Mouse (Mus musculus): ENCODE results near the gene Nav2.

Gene Nav2

DNA sequence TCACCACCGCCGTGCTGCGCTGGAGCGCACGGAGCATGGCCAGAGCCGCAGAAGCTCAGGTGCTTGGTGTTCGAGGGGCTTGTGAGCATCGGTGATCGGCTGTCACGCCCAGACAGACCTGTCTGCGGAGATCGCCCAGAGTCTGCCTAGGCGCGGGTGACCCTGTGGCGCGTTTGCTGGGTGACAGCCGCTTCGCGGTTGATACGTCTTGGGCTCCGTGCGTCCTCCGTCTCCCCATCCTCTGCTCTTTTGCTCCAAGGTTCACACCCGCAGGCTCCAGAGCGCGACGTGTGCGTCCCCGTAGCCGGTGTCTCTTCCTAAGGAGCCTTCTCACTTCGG is 337.7 kb downstream of the Nav2 start:
- in situ Hi-C loops (cut with MseI, MboI): no loop called here

DNA sequence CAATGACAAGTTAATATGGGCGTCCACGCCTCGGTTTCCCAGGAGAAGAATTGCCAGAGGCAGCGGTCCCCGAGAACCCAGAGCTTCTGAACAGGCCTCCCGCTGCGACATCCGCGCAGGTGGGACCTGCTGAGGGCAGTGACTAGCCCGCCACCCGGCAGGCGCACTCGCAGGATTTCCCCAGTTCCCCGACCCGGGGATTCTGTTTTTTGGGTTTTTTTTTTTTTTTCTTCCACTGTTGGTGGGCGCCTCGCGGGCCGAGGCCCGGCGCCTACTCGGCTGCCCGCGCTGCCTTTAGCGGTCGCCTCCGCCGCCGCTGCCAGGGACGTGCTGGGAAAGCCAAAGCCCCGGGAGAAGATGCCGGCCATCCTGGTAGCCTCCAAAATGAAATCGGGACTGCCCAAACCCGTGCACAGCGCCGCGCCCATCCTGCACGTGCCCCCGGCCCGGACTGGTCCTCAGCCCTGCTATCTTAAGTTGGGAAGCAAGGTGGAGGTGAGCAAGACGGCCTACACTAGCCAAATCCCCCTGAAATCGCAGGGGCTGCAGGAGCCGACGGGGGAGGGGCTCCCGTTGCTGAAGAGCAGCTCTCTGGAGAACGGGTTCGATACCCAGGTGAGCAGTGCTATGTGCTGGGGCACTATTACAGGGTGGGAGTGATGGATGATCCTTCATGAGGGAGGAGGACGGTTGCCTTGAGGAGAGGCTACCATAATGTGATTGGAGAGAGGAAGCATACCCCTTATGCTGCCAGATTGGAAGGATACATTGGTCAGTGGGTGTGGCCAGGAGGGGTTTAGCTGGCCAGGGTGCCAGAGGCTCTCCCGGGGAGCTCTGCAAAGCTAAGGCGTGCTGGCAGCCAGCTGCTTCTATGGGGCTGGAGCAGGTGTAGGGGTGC is 338.3 kb downstream of the Nav2 start:
- in situ Hi-C loops (cut with MseI, MboI): no loop called here

DNA sequence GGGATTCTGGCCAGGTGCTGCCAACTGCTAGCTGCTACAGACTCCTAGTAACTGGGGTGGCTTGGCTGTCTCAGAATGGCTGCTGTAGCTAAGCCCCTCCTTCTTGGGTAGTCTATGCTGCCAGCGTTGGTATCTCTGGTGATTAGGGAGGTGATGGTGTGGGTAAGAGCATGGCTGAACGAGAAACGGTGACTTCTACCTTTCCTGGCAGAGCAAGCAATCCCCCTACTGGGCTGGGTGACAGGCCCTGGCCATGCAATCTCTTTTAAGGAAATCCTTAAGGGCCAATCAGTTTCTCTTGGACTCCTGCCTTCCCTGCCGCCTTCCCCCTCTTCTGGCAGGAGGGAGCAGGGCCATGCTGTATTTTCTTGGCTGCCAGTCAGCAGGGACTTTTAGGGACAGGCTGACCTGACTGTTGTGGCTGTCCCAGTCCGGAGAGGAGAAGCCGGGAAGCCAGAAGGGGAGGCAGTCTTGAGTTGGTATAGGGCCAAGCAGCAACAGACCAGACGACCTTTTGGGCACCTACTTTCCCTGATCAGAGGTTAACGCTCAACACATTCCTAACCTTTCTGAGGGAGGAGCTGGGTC is 339.3 kb downstream of the Nav2 start:
- in situ Hi-C loops (cut with MseI, MboI): no loop called here

DNA sequence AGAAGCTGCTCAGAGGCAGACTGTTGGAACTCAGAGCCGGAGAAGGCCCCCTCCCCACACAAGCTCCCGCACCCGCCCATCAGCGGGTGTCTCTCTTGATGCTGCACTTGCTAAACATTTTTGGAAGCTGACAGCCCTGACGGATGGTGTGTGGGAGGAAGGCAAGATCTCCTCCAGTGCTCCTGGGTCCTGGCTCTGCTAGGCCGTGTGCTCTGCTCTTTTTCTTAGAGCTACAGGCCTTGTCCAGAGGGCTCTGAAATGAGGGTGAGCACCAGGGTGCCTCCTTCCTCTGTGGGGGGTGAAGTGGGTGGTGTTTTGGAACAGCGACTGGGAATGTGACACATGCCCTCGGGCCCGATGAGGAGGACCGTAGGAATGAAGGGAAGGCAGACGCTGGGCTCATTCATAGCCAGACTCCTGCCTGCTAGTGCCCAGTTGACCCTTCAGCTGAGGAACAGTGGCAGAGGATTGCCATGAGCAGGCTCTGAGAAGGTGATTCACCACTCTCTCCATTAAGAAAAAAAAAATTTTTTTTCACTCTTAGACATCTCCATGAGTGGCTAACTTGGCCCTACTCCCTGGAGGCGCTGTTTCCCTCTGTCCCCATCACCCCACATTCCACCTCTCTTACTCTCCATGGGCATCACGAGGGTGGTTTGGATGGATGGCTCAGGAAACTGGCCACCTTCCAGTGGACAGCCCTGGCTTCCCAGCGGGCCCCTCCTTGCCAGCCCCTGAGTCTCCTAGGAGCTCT is 340.0 kb downstream of the Nav2 start:
- in situ Hi-C loops (cut with MseI, MboI): no loop called here

DNA sequence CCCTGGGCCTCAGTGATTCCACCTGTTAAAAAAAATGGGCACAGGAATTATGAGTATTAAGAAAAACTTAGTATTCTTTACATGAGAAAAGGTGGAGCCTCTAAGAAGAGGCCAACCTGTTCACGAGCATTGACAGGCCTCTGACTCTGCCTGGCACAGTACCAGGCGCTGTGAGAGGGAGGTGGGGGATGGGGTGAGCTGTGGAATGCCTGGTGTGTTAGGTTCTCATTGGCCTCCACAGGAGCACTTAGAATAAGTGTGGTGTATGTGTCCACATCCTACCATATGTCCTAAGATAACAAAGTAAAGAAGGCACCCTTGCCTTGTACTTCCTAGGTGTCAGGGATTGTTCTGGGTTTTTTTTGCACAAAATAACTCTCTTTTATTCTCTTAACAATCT is 340.9 kb downstream of the Nav2 start:
- in situ Hi-C loops (cut with MseI, MboI): no loop called here

DNA sequence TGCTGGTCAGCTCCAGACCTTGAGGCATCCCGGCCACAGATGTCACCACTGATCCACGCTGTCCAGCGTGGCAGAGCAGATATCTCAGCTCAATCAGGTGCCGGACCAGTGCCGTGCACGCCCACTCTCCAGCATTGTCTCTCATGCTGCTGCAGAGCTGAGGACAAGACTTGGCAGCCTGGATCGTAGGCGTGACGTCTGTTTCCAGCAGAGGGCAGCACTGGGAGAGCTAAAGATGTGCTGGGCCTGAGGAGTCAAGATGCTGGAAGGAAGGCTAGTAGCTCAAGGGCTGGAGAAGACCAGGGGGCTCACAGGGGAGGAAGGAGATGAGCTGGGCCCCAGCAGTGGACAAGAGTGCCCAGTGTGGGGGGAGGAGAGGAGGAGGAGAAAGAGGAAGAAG is 341.5 kb downstream of the Nav2 start:
- in situ Hi-C loops (cut with MseI, MboI): loop anchor here (10.0 kb wide), 2 partner anchors 125 to 175 kb away; no protein-coding TSS in a partner anchor

DNA sequence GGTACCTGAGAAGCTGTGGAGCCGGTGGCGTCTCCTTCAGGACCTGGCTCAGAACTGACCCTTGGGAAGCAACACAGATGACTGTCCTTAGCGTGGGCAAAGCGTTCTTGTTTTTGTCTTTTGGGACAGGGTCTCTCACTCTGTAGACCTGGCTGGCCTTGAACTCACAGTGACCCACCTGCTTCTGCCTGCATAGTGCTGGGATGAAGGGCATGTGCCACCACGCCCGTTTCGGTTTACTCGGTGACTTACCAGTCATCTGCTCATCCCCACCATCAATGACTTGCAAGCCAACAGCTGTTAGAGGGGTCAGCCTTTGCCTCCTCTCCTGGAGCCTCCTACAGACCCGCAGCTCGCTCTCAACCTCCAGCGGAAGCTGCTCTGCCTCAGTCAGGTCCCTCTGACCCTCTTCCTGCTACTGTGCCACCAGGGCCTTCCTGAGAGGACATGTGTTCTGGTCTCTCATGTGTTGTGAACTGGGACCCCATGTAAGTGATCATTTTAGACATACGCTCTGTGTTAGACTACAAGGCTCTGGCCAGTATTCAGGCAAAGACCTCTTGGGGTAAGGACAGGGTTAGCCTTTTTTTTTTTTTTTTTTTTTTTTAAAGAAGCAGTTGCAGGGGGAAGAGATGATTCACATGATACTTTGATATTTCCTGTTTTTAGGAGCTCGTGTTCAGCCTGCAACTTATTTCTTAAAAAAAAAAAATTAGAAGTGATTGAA is 342.2 kb downstream of the Nav2 start:
- in situ Hi-C loops (cut with MseI, MboI): loop anchor here (10.0 kb wide), 2 partner anchors 126 to 174 kb away; no protein-coding TSS in a partner anchor

DNA sequence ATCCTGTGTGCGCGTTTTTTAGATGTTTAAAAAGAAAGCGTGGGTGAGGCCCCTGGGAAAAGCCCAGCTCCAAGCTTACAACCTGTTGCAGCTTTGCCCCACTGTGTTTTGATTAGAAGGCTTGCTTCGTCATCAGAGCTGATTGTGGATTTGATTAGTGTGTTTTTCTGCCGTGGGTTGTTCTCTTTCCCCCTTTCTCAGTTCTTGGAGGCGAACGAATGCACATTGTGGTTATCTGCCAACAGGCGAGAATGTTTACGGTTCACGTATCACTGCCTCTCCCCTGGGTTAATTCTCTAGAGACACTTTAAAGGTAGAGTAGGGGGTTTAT is 342.8 kb downstream of the Nav2 start:
- in situ Hi-C loops (cut with MseI, MboI): loop anchor here (10.0 kb wide), 2 partner anchors 126 to 174 kb away; no protein-coding TSS in a partner anchor

DNA sequence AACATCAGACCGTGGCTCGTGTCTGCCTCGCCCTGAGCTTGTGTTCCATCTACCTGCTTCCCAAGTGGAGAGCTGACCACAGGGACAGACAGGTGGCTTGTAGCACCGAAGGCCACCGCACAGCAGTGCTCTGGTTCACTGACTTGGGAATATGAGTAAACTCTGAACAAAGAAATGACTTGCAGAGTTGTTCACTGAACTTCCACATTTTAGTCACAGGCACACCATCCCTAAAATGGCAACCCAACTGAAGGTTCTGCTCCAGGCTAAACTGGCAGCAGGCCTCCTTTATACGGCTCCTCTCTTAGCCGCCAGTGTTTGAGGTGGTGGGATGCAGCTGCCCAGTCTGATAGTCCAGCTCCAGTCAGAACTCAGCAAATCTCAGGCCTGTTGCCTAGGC is 343.9 kb downstream of the Nav2 start:
- in situ Hi-C loops (cut with MseI, MboI): loop anchor here (10.0 kb wide), 2 partner anchors 128 to 172 kb away; no protein-coding TSS in a partner anchor

DNA sequence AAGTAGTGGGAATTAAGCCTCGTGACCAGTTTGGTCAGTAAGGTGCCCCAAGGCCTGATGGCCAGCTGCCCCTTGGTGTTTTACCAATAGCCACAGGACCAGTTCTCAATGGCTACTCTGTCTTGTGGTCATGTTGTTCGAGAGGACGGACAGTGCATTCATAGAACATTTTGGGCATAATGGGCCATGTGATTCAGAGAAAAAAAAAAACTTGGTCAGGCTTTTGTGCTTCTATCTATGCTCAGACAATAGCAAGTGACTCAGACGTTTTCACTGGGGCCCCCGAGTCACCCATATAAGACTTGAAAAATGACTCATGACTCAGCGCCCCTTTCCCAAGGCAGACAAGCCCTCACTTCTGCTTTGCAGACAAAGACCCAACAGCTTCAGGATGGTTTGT is 344.4 kb downstream of the Nav2 start:
- in situ Hi-C loops (cut with MseI, MboI): loop anchor here (10.0 kb wide), 2 partner anchors 128 to 172 kb away; no protein-coding TSS in a partner anchor

DNA sequence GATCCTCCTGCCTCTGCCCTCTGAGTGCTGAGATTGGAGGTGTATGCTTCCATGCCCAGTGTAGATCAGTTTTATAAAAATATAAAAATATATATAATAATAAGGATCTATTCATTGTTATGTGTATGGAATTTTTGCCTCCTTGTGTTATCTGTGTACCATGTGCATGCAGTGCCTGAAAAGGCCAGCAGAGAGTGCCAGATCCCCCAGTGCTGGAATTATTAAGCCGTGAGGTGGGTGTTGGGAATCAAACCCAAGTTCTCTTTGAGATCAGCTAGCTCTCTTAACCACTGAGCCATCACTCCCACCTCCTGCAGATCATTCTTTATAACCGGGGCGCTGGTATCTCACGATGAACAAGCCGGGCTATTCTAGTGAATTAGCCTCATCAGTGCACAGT is 346.5 kb downstream of the Nav2 start:
- in situ Hi-C loops (cut with MseI, MboI): loop anchor here (10.0 kb wide), 2 partner anchors 130 to 170 kb away; no protein-coding TSS in a partner anchor

DNA sequence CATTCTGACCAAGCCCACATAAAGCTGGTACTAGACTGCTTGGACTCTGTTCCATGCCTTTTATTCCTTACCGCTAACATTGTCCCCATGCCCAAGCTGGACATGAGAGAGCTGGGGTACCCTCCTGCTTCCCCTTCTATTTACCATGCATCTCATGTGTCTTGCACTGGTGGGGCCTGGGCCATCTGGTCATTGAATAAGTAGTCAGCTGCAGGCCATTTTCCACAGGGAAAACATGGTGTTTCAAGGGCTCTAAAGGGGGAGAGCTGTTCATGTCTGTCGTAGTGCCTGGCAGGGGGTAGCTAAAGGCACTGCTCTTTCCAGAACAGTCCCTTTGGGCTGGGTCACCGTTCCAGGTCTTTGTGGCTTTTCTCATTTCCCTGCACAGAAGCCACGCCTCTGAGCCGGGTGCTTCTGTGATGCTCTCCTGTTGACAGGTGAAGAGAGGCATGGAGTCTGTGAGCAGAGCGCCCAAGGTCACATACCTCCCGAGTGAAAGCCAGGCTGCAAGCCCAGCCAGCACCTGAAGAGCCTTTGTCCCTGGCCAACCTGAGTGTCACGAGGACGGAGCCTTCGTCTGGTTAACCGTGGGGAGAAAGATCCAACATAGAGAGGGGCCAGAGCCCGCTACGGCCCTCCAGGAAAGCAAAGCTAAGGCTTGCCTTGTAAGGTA is 348.9 kb downstream of the Nav2 start:
- in situ Hi-C loops (cut with MseI, MboI): loop anchor here (10.0 kb wide), 2 partner anchors 133 to 167 kb away; no protein-coding TSS in a partner anchor

DNA sequence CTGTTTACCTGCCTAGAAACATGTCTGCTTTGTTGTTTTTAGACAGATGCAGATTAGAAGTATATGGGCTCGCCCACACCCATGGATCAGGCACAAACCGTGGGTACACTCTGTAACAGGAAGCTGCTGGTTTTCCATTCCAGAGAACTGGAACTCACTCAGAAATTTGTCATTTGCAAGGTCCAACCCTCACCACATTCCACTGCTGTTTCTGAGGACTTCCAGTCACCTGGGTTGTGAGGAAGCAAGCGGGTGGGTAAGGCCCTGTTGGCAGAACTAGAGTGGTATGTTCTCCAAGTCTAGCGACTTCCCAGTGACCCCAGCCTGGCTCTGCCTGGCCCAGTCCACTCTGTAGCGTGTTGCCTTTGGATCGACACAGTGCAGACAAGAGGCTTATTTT is 349.6 kb downstream of the Nav2 start:
- in situ Hi-C loops (cut with MseI, MboI): loop anchor here (10.0 kb wide), 2 partner anchors 133 to 167 kb away; no protein-coding TSS in a partner anchor

DNA sequence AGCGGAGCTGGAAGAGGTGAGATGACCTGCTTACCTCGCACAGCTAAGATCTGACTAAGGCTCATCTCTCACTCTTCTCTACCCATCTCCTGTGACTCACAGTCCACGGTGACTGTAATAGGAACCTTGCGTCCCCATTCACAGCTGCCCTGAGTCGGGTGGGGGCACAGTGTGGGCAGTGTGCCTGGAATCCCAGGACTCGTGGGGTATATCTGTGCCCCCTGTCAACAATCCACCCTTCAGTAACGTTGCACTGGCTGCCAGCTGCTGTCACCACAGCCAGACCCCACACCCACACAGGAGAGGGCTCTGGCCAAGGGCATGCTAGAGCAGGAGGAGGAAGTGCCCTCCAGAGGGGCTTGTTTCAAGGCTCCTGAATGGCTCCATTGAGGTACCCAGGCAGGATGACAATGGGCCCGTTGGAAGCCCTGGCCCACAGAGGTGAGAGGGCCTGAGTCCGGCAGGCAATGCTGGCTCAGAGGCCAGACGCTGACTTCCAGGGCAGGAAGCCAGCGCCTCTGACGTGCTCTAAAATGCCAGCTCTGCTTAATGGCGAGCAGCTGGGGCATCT is 353.5 kb downstream of the Nav2 start:
- in situ Hi-C loops (cut with MseI, MboI): no loop called here

DNA sequence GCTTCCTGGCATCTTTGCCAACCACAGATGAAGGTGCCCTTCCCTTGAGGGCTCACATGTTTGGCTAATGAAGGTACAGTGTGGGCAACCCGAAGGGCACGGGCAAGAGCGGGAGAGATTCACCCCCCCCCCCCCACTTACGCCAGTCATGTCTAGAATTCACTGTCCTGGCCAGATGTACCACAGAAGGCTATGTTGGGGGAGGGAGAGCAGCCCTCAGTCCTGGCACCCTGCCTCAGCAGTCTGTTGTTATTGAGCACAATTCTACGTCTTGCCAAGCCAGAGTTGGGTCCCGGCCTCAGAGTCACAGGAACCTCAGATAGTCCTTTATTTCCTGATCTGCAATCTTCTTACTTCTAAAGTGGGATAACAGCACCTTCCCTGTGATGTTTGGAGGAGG is 357.9 kb downstream of the Nav2 start:
- in situ Hi-C loops (cut with MseI, MboI): no loop called here

DNA sequence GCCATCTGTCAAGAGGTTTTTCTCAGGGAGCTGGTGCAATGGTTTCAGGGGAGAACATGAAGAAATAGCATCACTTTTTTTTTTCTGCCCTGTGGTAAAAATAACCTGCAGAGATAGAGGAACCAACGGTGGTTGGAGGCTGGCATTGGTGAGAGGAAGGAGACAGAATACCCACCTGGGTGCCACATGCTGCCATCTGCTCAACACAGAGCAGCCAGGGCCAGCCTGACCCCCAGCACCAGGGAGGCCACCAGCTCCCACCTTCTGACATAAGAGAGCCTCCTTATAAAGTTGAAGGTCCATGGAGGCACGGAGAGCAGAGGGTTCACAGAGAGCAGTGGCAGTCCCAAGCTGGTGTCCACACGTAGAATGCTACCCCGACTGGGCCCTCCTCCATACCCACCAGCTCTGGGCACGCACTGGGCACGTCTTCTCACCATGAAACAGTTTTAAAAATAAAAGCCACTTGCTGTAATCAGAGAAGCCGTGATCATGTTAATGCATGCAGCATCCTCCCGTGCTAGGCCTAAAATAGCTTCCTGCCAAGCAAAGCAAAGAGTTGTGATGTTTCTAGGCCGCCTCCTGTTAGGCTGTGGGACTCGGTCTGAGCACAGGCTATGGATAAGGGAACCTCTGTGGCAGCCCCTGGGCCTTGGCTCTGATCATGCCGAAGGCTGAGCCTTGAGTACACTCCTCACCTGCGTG is 359.3 kb downstream of the Nav2 start:
- in situ Hi-C loops (cut with MseI, MboI): no loop called here

DNA sequence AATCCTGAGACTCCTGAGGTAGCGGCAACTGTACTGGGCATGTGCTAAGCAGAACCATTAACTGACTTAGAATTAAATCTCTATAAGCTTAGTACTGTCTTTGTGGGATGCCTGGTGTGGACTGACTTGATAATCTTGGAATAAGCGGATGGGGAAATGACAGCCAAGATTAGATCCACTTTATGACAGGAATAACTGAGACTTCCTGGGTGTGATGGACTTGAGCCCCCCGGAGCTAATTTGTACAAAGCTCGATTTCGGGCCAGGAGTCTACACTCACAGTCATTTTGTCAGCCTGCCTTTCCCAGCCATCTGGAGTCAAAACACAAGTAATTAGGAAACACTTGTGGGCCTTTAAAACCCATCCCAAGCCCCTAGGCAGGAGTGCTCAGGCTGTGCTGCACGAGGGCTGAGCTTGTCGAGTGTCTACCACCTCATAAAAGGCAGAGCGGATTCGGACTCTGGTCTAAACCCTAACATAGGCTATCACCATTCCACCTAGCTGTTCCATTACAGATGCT is 359.9 kb downstream of the Nav2 start:
- in situ Hi-C loops (cut with MseI, MboI): no loop called here

DNA sequence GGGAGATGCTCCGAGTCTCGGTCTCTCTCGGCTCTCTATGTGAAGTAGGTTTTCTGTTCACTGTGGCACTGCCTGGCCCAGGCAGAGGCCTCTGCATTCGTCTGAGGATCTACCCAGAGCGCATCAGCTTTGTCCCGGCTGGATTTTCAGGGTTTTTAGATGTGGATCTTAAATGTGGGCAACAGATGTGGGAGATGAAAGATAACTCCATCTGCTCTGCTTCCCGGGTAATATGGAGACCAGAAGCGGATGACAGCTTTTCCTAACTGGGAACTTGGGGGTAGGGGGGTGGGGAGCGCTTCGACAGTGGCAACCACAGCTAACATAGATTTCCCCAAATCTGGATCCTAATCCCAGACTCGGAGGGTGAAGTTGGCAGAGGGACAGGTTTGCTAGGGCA is 362.3 kb downstream of the Nav2 start:
- in situ Hi-C loops (cut with MseI, MboI): loop anchor here (5.0 to 10.0 kb wide), 2 partner anchors 136 to 139 kb away; no protein-coding TSS in a partner anchor

Measured in mouse trophoblast stem cell (cell line).